Mouse (Mus musculus): Measurements from ENCODE around the gene Olfr52.

The Olfr52 gene

GRCm38 (mm10) chr2:86185583-86185982 is at the start of gene Olfr52:
TSS of gene Olfr52 (minus strand) at chr2:86185683.
- no peak for TF ChIP-seq GATA4 (IDR thresholded peaks at IDR 0.05; ENCODE audit: insufficient replicate concordance, low read length)

GRCm38 (mm10) chr2:86231301-86231700 is 45.8 kb upstream of the Olfr52 start, which contains the start of gene Olfr1047:
TSS of gene Olfr1047 (minus strand) at chr2:86231401.
- no peak for TF ChIP-seq GATA4 (IDR thresholded peaks at IDR 0.05; ENCODE audit: insufficient replicate concordance, low read length)

- TF ChIP-seq GATA4 (IDR thresholded peaks at IDR 0.05; ENCODE audit: insufficient replicate concordance, low read length), result no peak
Measured at GRCm38 (mm10) chr2:86219214-86219613, 33.7 kb upstream of the Olfr52 start, which contains the start of gene Olfr1046. TSS of gene Olfr1046 (minus strand) at chr2:86219314.

GRCm38 (mm10) chr2:86202909-86203308 is 17.4 kb upstream of the Olfr52 start, which contains the start of gene Olfr1045:
TSS of gene Olfr1045 (minus strand) at chr2:86203009.
- no peak for TF ChIP-seq GATA4 (IDR thresholded peaks at IDR 0.05; ENCODE audit: insufficient replicate concordance, low read length)

- TF ChIP-seq GATA4 (IDR thresholded peaks at IDR 0.05; ENCODE audit: insufficient replicate concordance, low read length), result no peak
Measured at GRCm38 (mm10) chr2:86195863-86196262, 10.4 kb upstream of the Olfr52 start.

- TF ChIP-seq GATA4 (IDR thresholded peaks at IDR 0.05; ENCODE audit: insufficient replicate concordance, low read length), result no peak
Measured at GRCm38 (mm10) chr2:86179950-86180349, 5.5 kb downstream of the Olfr52 start.

GRCm38 (mm10) chr2:86177720-86178119 is 7.8 kb downstream of the Olfr52 start, which contains the start of gene Olfr1044:
TSS of gene Olfr1044 (minus strand) at chr2:86177820.
- TF ChIP-seq GATA4 (IDR thresholded peaks at IDR 0.05; ENCODE audit: insufficient replicate concordance, low read length), result no peak

- TF ChIP-seq GATA4 (IDR thresholded peaks at IDR 0.05; ENCODE audit: insufficient replicate concordance, low read length), result no peak
Measured at GRCm38 (mm10) chr2:86167422-86167821, 18.1 kb downstream of the Olfr52 start, which contains the start of gene Olfr1043. TSS of gene Olfr1043 (minus strand) at chr2:86167522.

GRCm38 (mm10) chr2:86161738-86162137 is 23.7 kb downstream of the Olfr52 start, which contains the start of gene Olfr1042:
TSS of gene Olfr1042 (minus strand) at chr2:86161838.
- no peak for TF ChIP-seq GATA4 (IDR thresholded peaks at IDR 0.05; ENCODE audit: insufficient replicate concordance, low read length)

GRCm38 (mm10) chr2:86146632-86147031 is 38.9 kb downstream of the Olfr52 start, which contains the start of gene Olfr1040:
TSS of gene Olfr1040 (minus strand) at chr2:86146732.
- TF ChIP-seq GATA4 (IDR thresholded peaks at IDR 0.05; ENCODE audit: insufficient replicate concordance, low read length), result no peak

- TF ChIP-seq GATA4 (IDR thresholded peaks at IDR 0.05; ENCODE audit: insufficient replicate concordance, low read length), result no peak
Measured at GRCm38 (mm10) chr2:86135828-86136227, 49.7 kb downstream of the Olfr52 start, which contains the start of gene Olfr1039. TSS of gene Olfr1039 (minus strand) at chr2:86135928.
